Mouse (Mus musculus): ENCODE data around the gene C530008M17Rik.

GRCm38 (mm10) chr5:76615276-76615675 lies 41.0 kb upstream of the C530008M17Rik start:
- TF ChIP-seq POLR2A (IDR thresholded peaks at IDR 0.05; ENCODE audit: low read depth, low read length) (no peak), BHLHE40 (IDR thresholded peaks at IDR 0.05; ENCODE audit: low read depth, low read length) (no peak), TBP (conservative IDR thresholded peaks at IDR 0.05; ENCODE audit: low read depth, low read length) (no peak), NRF1 (IDR thresholded peaks at IDR 0.05; ENCODE audit: low read depth, low read length) (no peak), HCFC1 (IDR thresholded peaks at IDR 0.05; ENCODE audit: low read depth, low read length) (no peak), ZC3H11A (IDR thresholded peaks at IDR 0.05; ENCODE audit: low read depth, low read length) (no peak), EP300 (IDR thresholded peaks at IDR 0.05; ENCODE audit: low read length) (no peak), MXI1 (IDR thresholded peaks at IDR 0.05; ENCODE audit: low read depth, low read length) (no peak), CTCF (conservative IDR thresholded peaks at IDR 0.05 in 1 of 2, IDR thresholded peaks at IDR 0.05 in 1 of 2; ENCODE audit: low read depth in 2 of 2, low read length in 2 of 2) (no peak), JUND (conservative IDR thresholded peaks at IDR 0.05; ENCODE audit: low read depth, low read length) (no peak), NELFE (IDR thresholded peaks at IDR 0.05; ENCODE audit: low read depth, low read length) (no peak), ZKSCAN1 (IDR thresholded peaks at IDR 0.05; ENCODE audit: borderline replicate concordance, low read depth, low read length) (no peak), ETS1 (conservative IDR thresholded peaks at IDR 0.05; ENCODE audit: low read depth, low read length) (no peak), USF1 (IDR thresholded peaks at IDR 0.05; ENCODE audit: low read depth, low read length) (no peak)

Data from CH12.LX (cell line).